Mouse (Mus musculus) thymus, postnatal 10 days (tissue): Measurements from ENCODE around the gene Wt1.

ENCODE experiments used
- DNase-seq, 2 experiments: peaks; one replicate each; pipeline ENCODE4 v3.0.0; 2021; ENCODE audit warnings: low spot score in 2 of 2

The Wt1 gene

DNA sequence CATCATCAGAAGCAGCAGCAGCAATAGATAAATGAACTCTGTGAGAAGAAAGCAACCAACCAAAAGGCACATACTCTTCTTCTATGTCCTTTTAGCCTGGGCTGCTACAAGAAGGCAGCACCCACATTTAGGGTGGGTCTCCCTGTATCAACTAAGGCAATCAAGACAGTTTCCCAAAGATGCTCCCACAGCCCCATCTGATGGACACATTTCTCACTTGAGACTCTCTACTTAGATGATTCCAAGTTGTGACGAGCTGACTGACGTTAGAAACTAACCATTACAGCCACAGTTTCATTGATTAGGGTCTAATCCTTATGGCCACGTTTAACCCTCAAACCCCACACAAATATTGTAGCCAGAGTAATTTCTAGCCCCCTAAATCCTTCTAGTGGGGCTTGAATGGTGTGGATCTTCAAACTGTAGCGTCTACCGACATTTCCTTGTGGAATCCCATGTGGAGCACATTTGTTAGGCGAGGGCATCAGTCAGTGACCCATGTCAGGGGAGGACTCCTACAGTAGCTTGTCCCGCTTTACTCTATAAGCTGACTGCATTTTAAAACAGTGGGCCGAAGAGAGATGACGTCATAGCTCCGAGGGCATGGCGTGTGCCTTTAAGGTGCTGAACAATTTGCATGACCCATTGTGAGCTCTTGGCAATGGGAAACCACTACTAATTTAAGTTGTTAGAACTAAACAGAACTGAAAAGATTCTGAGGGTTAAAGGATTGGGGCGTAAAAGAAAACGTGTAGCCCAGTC, 59.6 kb downstream of the Wt1 start:
- no peak for DNase-seq

DNA sequence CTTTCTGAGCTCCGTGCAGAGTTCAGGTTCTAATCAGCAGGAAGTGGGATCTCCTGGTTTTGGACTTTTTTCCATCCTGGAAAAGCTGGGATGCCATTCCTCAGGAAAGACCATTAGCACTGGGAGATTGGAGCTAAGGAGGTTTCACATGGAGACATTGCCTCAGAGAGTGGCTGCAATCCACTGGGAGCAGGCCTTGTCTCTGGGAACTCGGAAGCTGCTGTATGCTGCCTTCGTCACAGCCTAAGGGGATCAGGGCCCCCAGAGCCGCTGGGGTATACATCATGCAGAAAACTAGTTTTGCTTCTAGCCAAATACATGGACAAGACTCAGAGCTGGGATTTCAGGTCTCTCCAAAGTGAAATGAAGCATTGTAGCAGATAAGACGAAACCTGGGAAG, 60.3 kb downstream of the Wt1 start:
- DNase-seq = no peak

DNA sequence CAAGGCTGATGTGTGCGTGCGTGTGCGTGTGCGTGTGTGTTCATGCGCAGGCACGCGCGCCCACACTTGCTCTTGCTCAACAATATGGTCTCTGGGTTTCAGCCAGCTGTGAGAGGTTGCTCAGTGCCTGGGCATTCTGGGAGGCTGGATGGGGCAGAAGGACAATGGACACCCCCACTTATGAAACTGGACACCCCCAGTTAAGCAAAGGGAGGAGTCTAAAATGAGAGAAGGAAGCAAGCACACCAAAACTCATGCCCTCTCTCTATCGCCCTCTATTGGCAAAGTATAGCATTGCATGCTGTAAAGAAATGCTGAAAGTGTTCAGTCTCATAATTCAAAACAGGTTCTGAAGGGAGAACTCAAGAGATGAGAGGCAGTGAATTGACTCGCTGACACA, 61.9 kb downstream of the Wt1 start:
- peak in 1 of 2 experiments; percentile 17 for DNase-seq

DNA sequence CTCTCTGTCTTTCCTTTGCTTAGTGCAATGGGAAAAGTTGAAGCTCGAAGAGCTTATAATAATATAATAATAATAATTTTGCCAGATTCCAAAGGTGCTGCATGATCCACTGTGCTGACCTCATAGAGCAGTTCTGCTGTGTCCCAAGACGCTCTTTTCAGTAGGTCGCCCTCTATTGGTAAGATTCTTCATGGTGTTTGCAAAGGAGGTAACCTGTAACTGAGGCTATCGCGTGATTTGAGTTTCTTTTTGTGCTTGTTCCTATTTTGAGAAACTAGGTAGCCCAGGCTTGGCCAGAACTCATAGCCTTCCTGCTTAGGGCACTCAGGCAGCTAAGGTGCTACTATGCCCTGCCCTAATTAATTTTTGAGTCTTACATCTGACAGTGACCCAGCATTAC, 63.0 kb downstream of the Wt1 start:
- peak in 1 of 2 experiments; percentile 25 for DNase-seq

DNA sequence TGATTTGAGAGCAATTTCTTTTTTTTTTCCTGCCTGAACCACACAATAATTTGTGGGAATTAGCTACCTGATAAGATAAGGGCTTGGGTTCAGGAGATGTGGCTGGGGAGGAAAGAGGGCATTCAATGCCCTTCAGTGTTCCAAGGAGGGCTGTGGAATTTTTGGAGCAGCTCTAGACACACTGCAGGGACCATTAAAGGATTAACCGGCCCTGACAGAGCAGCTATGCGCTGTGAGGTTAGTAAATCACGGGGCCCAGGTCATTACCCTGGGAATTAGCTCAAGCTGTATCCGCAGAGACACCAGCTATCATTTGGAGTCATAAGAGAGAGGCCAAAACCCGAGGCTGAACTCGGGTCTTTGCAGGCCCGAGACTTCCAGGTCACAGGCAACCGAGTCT, 73.8 kb downstream of the Wt1 start:
- DNase-seq = no peak

DNA sequence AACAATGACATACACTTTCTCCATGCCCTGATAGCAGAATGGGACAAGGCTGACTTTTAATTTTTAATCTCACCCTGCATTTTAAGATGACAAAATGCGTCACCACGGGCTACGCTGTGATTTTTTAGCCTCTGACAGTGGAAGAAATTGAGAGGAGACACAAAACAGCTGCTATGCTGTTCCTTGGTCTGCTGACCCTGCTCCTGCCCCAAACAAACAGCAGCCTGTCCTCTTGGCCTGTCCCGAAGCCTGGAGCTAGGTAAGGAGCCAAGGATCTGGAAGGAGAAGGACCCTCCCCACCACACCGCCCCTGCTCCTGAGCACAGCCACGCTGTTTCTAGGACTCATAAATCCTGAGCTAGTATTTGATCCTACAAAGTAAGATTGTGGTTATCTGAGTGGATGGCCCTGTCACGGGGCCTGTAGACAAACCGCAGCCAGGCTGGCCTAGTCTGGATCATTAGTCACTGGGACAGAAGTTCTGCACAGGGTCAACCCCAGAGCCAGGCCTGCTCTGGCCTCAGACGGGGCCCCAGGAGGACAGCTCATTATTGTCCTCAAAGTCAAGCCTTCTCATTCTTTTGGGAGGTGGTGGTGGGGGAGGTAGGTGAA, 80.3 kb downstream of the Wt1 start:
- DNase-seq = no peak

DNA sequence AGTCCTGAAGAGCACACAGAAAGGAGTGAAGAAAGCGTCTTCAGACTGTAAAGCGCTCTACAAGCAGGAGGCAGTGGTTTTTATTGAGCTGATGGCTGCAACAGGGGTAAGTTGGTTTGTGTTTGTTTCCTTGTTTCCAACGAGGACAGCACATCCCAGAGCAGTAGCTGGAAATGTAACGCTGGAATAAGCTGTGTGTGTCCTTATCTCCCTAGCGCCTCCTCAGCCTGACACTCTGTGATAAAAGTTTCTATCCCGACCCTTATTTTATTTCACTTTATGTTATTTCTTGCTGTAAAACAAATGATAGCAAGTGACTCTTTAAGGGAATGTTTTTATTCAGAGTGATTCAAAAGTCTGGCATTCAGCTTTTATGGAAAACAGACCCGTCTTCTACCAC, 86.5 kb downstream of the Wt1 start:
- DNase-seq = no peak

DNA sequence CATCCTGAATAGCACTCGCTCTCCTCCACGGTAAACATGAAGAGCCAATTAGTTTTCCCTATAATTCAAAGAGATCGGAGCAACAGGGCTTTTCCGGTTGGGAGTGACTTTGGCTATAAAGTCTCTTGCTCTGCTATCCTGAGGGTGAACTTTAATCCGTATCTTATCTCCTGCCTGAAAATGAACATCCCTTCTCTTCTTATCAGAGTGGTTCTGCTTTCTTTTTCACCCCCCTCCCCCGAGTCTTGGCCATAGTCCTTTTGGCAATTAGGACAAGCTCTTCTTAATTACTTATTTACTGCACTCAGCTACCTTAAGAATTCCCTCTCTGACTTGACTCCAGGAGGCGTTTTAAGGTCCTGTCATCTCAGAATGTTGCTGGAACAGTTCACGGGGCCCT, 89.6 kb downstream of the Wt1 start:
- no peak for DNase-seq

DNA sequence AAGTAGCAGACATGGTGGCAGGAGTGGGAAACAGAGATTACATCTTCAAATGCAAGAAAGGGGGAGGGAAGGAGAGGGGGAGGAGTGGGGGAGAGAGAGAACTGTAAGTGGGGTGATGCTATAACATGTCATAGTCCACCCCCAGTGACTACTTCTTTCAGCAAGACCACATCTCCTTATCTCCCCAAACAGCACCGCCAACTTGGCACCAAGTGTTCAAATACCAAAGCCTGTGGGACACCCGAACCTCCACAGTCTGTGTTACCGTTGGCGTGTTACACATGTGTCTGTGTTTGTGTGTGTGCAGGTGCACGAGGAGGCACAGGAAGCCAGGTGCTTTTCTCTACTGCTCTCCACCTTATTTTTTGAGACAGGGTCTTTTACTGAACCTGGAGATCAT, 92.9 kb downstream of the Wt1 start:
- DNase-seq = no peak

DNA sequence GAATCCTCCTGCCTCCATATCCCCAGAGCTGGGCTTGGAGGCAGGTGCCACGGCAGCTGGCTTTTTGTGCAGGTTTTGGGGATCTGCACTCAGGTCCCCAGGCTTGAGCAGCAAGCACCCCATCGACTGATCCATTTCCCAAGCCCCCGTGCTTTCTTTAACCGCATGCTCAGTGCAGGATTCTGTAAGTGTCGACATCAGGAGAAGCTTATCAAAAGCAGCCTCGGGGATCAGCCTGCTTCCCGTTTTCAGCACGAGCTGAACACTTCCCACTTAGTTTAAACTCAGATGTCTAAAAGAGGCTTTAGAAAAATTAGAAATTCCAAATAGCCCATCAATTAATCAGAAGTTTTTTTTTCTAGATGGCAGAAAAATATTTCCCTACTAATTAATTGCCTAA, 93.3 kb downstream of the Wt1 start:
- DNase-seq = no peak

DNA sequence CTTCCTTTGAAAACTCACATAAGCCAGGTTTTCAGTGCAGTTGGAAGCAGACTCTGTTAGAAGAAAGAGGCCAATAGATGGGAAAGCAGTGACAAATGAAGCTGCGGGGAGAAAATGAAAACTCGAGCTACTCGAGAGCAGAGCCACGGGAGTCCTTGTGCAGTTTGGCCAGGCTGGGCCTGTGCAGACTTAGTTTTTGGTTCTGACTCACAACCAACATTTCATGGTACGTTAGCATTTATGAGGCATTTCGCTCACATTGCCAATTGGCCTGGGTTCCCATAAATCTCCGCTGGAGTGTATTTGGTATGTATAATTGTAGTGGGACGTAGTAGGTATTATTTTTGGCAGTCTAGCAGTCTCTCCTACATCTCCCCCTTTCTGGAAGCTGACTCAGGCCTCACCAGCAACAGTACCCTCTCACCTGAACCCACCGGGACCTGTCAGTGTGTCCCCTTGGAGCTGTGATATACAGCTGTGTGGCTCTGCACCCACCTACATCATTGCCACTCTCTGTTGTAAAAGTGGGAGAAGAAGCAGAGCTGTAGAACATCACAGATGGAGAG, 94.5 kb downstream of the Wt1 start:
- DNase-seq = no peak
